Mouse (Mus musculus): ENCODE results near the gene Fggy.

Gene Fggy

GRCm38 (mm10) chr4:95723615-95724014 is 166.3 kb downstream of the Fggy start:
- no peak for DNase-seq (ENCODE audit: extremely low spot score, low spot score)

GRCm38 (mm10) chr4:95726361-95726760 is 169.1 kb downstream of the Fggy start:
- DNase-seq (ENCODE audit: extremely low spot score, low spot score) = no peak

DNA sequence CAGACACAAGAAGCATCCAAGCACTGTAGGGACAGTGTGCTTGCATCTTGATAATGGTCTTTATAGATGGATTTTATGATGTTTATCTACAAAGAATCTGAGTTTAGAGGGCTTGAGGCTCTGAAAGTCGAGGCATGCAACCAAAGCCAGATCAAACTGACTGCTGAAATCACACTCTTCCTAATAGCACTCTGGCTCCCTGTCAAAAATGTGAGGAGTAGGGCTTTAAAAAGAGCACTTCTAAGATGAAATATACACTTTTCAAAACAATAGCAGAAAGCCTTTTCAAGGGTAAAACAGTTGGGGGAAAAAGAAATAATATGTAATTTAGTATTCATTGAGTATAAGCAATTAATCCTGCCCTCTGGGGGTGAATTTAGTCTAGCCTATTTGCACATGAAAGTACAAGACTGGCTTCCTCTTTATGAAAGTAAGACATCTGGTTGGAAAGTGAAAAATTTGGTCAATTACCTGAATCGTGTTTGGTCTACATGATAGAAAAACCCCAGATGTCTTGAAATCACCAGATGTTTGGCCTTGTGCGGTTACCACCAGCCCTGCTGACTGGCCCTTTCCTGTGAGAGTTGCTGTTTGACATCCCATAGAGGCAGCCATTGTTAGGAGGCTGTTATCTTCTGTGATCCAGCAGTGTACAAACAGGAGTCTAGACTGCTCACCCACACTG is 172.0 kb downstream of the Fggy start:
- no peak for DNase-seq (ENCODE audit: extremely low spot score, low spot score)

DNA sequence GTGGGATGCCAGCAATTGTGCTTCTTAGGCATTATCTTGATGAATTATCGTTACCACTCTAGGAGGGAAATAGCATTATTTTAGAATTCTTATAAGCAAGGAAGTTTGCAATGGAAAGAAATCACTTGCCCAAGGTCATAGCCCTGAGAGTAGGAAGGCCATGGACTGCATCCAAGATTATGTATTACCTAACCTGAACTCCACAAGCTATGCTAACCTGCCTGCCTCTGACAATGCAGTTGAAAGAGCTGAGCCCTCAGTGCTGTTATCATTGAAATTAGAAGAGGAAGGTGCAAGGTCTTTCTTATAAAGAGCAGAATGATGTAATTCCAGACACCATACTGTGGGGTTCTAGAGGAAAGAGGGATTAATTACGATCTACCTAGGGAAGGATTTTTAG is 173.8 kb downstream of the Fggy start:
- no peak for DNase-seq (ENCODE audit: extremely low spot score, low spot score)

DNA sequence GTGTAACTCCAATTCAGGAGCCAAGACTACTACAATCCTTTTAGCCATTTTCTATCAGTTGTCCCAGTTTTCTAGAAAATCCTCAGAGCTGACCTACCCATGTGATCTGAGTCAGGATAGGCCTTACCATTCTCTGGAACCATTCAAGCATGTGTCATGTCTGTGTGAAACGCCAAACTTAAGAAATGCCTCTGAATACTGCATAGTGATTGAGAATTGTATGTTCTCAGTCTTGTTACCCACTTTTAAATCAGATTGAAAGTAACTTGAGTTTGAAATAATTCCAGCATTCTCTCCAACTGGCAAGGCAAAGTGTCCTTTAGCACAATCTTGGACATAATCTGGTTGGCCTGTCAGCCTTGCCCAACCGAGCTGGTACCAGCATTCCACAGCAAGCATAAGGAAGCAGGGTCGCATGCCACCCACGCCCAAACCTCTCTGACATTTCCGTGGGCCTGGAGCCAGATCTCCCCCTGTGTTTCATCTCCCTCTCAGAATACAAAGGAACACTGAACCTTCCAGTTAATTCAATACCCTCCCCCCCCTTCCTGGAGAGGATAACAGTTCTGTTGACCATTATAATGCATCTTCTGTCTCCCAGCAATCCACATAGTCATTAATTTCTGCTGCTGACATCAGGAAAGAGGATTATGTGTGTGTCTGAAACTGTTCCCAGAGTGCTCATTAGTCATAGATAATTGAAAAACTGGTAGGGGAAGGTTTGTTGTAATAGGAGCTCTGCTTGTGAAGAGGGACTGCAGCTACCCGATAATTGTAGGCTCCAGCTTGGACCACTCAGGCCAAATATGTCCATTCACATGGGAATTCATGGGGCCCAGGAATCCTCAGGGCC is 176.3 kb downstream of the Fggy start:
- peak; percentile 33 for DNase-seq (ENCODE audit: extremely low spot score, low spot score)

- no peak for DNase-seq (ENCODE audit: extremely low spot score, low spot score)
These were observed 178.7 kb downstream of the Fggy start for GRCm38 (mm10) chr4:95735967-95736366.

DNA sequence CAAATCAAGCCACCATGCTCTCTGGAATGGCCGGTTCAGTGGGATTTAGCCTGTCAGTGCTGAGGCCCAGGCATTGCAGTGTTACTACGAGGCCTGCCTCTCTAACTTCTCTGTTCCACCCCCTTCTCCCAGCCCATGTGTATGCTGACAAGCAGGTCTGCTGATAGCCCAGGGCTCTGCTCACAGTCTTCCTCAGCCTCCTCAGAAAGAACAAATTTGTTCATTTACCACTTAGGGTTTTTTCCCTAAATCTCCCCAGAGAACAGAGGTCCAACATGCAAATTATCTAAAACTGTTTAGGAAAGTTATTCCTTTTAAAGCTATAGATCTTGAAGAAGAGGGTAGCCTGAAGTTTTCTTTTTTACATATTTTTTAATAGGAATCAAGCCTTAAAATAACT is 179.4 kb downstream of the Fggy start:
- DNase-seq (ENCODE audit: extremely low spot score, low spot score) = no peak

DNA sequence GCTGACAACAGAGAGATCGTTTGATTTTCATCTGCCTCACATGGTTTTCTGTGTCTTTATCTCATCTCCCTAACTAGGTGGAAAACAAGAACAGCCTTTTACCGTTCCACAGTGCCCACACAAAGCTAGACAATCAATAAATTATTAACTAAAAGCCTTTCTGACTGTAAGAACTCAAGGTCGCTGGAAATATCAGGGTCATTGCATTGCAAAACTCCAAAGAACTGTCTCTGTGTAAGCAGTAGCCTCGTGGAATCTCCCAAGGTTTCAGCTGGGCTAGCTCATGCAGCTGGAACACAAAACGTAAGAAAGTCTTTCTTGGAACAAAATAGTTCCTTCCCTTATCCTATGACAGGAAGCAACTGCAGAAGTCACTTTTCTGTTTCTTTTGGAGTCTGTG is 180.9 kb downstream of the Fggy start:
- no peak for DNase-seq (ENCODE audit: extremely low spot score, low spot score)

- no peak for DNase-seq (ENCODE audit: extremely low spot score, low spot score)
These were observed 181.4 kb downstream of the Fggy start for GRCm38 (mm10) chr4:95738725-95739124.

- no peak for DNase-seq (ENCODE audit: extremely low spot score, low spot score)
These were observed 183.9 kb downstream of the Fggy start for GRCm38 (mm10) chr4:95741115-95741734.

GRCm38 (mm10) chr4:95742986-95743385 is 185.7 kb downstream of the Fggy start:
- no peak for DNase-seq (ENCODE audit: extremely low spot score, low spot score)

DNA sequence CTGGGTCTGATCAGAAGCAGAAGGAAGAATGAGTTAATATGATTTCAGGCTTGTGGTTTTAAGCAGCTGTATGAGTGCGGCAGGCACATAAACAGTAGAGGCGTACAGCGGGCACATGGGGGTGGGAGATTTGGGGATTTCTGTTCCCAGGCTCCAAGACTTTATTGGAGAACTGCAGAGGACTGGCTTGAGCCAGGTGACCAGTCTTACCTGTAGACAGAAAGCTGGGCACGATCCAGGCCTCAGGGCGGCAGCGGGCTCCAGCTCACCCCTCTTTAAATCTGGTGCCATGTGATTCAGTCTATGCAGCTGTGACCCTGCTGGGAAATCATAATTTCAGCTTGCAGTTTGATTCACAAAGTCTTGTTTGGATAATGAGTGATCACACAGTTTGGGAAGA is 189.6 kb downstream of the Fggy start:
- no peak for DNase-seq (ENCODE audit: extremely low spot score, low spot score)

- DNase-seq (ENCODE audit: extremely low spot score, low spot score) = no peak
These were observed 190.3 kb downstream of the Fggy start for GRCm38 (mm10) chr4:95747415-95748202.

GRCm38 (mm10) chr4:95750186-95750585 is 192.9 kb downstream of the Fggy start:
- DNase-seq (ENCODE audit: extremely low spot score, low spot score) = no peak

DNA sequence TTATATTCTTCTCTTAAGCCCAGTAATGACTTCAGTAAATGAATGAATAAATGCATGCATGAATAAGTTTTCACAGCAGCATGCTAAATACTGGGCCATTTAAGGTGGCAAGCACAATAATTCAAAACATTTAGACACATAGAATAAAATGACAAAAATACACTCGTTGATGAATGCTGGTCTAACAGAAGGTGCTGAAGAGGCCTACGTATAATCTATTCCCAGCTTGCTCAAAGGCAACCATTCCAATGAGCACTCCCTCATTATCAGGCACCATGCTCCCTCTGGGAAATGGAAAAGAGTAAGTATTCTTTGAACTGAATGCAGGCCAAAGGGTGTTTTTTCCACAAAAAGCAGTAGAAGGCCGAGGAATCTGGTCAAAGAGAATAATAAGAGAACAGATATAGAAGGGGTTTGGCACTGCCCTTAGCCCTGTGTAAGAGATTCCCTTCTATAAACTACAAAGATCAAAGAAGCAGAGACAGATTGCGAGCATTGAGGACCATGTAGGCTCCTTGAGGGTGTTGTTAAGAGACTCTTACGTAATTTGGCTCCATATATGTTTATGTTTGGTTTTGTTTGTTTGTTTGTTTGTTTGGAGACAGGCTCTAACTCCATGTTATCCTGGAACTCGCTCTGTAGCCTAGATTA is 195.4 kb downstream of the Fggy start:
- no peak for DNase-seq (ENCODE audit: extremely low spot score, low spot score)

DNA sequence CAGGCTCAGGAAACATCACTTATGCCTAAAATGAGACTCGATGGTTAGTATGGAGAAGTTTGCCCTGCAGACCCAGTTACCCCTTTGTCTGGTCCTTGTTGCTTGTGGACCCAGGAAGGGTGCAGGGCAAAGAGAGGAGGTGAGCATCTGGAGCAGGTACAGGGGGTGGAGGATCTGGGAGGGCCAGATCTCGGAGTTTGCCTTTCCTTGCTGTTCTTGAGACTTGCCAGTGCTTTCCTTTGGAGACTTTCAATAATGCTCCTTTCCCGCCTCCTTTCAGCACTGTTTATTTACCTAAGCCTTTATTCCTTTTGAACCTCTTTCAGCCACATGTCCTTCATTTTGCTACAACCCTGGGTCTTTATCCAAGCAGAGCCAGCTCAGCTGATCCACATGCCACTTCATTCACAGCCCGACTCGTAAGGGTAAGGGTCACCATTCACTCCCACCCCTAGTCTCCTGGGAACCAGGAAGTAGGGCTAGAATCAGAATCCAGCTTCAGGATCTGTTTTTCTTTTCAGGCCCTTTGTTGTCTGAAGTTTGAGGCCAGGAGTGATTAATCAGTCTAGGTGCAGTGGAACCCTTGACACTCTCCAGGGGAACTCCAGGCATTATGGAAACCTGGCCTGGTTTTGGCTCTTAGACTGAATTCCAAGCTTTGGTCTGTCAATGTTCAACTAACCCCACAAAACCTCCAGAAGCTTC is 201.9 kb downstream of the Fggy start:
- no peak for DNase-seq (ENCODE audit: extremely low spot score, low spot score)

- no peak for DNase-seq (ENCODE audit: extremely low spot score, low spot score)
These were observed 208.1 kb downstream of the Fggy start for GRCm38 (mm10) chr4:95765359-95765758.

GRCm38 (mm10) chr4:95770469-95770868 is 213.2 kb downstream of the Fggy start:
- no peak for DNase-seq (ENCODE audit: extremely low spot score, low spot score)

- DNase-seq (ENCODE audit: extremely low spot score, low spot score) = no peak
These were observed 214.2 kb downstream of the Fggy start for GRCm38 (mm10) chr4:95771542-95771941.

- no peak for DNase-seq (ENCODE audit: extremely low spot score, low spot score)
These were observed 214.6 kb downstream of the Fggy start for GRCm38 (mm10) chr4:95771945-95772344.

Measured in neural tube, embryonic 10.5 days (tissue).